Mouse (Mus musculus) Patski (cell line): Measurements from ENCODE around the gene Cdc34. TPM values are rescaled to one million over a fixed set of nuclear protein-coding genes. Genes with fewer than 3 reads are reported as not detected.

Experiments
- ATAC-seq: fragments of 100-300 bp; one replicate; pipeline ENCODE4 v1.8.0; 2021
- CTCF ChIA-PET: fragments of 350-600 bp; sonication (Branson Sonifier 250); formaldehyde crosslinking; loops from one replicate; lab custom pipeline; 2022; ENCODE audit warnings: inconsistent platforms; lab: Charles Lee
- POLR2A ChIA-PET: fragments of 350-600 bp; sonication (Branson Sonifier 250); formaldehyde crosslinking; loops from one replicate; lab custom pipeline; 2022; ENCODE audit warnings: antibody characterized with exemption, inconsistent platforms; lab: Charles Lee
- DNase-seq: peaks from one replicate; pipeline ENCODE4 v3.0.0-alpha.2; 2011; ENCODE audit warnings: low read depth, low spot score
- H3K27me3 ChIP-seq: fragments of 371-371 bp; one replicate; pipeline ENCODE4 v1.5.1; 2021
- CTCF ChIP-seq: fragments of 100-300 bp; IDR thresholded peaks from one replicate; pipeline ENCODE4 v1.5.1; 2021
- in situ Hi-C: fragments of 300-500 bp; cut with MboI; formaldehyde crosslinking; loops from 3 replicates; pipeline ENCODE4 v1.11.1; 2018; ENCODE audit warnings: low pct_unique_long_range_greater_than_20kb, mixed read lengths
- polyA plus RNA-seq: library from polyadenylated mRNA; unstranded; gene quantifications from one replicate; pipeline ENCODE4 v1.2.3, GENCODE M21; 2021

The Cdc34 gene
- polyA plus RNA-seq, 1 experiment from 2014 or later: 72.2 TPM

DNA sequence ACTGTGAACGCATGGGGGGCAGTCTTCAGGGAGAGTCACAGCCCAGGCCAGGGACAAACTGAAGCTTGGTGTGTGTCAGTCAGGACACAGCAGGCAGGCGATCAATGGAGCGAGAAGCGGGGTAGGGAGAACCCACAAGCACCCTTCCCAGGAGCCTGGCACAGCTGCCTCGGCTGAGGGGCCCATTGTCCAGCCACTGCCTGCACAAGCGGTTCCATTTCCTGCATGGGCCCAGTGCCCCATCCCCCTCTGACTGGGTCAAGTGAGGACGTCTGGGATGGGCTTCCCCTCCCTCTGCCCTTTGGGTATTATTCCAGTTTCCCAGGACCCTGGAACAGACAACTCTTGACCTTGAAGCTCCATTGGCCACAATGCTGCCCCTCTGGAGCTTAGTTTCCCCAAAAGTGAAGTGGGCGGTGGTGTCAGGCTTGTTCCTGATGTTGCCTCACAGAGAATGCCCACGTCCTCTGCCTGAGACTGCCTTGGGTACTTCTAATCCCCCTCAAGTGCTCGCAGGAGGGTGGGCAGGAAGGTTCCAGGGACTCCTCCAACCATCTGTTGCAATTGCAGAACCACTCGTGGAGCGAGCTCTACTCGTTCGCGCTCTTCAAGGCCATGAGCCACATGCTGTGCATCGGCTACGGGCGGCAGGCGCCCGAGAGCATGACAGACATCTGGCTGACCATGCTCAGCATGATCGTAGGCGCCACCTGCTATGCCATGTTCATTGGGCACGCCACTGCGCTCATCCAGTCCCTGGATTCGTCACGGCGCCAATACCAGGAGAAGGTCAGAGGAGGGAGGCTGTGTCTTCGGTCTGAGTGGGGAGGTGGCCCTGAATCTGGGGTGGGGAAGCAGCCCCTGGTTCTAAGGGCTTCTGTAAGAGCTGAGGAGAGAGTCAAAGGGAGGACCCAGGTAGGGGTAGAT is 46.6 kb downstream of the Cdc34 start:
- no peak for ATAC-seq
- no peak for DNase-seq
- ChIA-PET POLR2A (interaction anchor here (0.9 kb wide), 1 partner anchor 14 kb away, joined by 3 read pairs; no protein-coding TSS in a partner anchor), CTCF (no interaction called here)
- H3K27me3 ChIP-seq: no peaks in the 10 kb centered on the region
- no peak for TF ChIP-seq CTCF
- in situ Hi-C loops: no loop called here

DNA sequence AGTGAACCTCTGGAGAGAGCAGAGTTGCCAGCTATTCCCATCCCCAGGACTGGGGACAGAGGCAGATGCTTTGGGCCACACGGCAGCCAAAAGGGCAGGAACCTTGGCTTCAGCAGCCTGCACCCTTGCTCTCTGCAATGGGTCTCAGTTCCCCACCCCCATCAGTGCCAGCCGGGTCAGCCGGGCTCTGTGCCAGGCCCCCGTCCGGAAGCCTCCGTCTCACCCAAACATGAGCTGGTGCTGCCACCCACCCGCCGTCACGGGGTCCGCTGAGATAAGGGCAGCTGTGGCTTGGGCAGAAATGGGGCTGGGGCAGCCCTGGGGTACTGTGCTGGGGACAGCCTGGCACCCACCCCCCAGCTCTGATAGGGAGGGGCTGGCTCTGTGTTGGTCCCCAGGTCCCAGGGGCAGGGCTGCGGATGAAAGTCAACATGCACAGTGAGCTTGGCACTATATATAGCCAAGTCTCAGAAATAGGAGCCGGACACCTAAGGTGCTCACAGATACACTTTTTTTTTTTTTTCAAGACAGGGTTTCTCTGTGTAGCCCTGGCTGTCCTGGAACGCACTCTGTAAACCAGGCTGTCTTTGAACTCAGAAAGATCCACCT is 47.5 kb downstream of the Cdc34 start:
- DNase-seq: no peak
- CTCF ChIA-PET: no interaction called here
- POLR2A ChIA-PET: no interaction called here
- in situ Hi-C loops: no loop called here
- no peak for ATAC-seq
- TF ChIP-seq CTCF: no peak
- H3K27me3 ChIP-seq: no peaks in the 10 kb centered on the region

DNA sequence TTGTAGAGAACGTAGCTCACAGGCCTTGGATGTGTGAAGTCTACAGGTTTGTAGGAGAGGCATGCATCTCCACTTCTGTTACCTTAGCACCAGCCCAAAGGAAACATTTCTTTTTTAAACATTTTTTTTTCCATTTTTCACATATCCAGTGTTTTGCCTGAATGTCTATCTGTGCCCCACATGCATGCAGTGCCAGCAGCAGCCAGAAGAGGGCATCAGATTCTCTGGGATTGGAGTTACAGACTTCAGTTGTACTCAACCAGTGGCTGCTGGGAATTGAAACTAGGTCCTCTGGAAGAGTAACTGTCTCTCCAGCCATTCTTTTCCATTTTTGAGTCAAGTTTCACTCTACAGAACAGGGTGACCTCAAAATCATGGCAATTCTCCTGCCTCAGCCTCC is 50.5 kb downstream of the Cdc34 start:
- CTCF ChIA-PET: interaction anchor here (1.6 kb wide), 1 partner anchor 11 kb away, joined by 4 read pairs; no protein-coding TSS in a partner anchor
- POLR2A ChIA-PET: no interaction called here
- TF ChIP-seq CTCF: no peak
- ATAC-seq (no peak), DNase-seq (no peak)
- H3K27me3 ChIP-seq: no peaks in the 10 kb centered on the region
- in situ Hi-C loops: no loop called here

DNA sequence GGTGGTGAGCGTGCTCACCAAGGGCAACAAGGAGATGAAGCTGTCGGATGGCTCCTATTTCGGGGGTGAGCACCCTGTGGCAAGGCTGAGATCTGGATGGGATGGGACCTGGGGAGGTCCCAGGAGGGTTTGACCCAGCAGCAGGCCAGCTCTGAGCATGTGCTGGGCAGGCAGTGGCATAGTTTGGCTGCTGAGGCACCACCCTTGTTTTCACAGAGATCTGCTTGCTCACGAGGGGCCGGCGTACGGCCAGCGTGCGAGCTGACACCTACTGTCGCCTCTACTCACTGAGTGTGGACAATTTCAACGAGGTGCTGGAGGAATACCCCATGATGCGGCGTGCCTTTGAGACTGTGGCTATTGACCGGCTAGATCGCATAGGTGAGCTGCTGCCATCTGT is 51.9 kb downstream of the Cdc34 start:
- TF ChIP-seq CTCF: no peak
- ChIA-PET CTCF (interaction anchor here (0.9 to 1.6 kb wide), 3 partner anchors 10 to 29 kb away, joined by 3 to 4 read pairs (median 3); partner anchors contain the start of gene Bsg), POLR2A (interaction anchor here (0.6 kb wide), 1 partner anchor 407 kb away, joined by 3 read pairs; no protein-coding TSS in a partner anchor)
- in situ Hi-C loops: no loop called here
- H3K27me3 ChIP-seq: no peaks in the 10 kb centered on the region
- ATAC-seq: no peak
- DNase-seq: no peak

DNA sequence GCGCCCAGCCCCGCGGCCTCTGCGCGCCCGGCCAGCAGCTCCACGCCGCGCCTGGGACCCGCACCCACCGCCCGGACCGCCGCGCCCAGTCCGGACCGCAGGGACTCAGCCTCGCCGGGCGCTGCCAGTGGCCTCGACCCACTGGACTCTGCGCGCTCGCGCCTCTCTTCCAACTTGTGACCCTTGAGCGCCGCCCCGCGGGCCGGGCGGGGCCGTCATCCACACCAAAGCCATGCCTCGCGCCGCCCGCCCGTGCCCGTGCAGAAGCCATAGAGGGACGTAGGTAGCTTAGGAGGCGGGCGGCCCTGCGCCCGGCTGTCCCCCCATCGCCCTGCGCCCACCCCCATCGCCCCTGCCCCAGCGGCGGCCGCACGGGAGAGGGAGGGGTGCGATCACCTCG is 53.4 kb downstream of the Cdc34 start:
- ChIA-PET CTCF (interaction anchor here (0.8 to 0.9 kb wide), 2 partner anchors 9 to 12 kb away, joined by 3 read pairs; no protein-coding TSS in a partner anchor), POLR2A (no interaction called here)
- in situ Hi-C loops: no loop called here
- no peak for TF ChIP-seq CTCF
- ATAC-seq: no peak
- DNase-seq: no peak
- no peaks in the 10 kb centered on the region for H3K27me3 ChIP-seq

DNA sequence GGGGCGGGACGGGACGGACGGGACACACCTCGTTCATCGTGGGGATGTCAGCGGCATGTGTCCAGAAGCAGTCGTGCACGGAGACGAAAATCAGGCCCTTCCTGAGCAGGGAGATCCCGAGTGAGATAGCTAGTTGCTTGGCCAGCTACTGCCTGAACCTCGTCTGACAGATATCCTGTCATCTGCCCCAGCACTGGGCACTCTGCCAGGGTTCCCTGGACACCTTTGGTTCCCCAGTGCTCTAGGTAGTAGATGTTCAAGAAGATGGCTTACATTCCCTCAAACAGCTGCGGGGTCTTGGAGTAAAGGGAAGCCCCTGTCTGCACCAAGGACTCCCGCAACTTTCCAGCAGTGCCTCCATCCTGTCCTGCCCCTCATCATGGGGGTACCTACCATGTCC is 54.7 kb downstream of the Cdc34 start:
- no peak for TF ChIP-seq CTCF
- ChIA-PET POLR2A (no interaction called here), CTCF (no interaction called here)
- H3K27me3 ChIP-seq: no peaks in the 10 kb centered on the region
- ATAC-seq (no peak), DNase-seq (no peak)
- in situ Hi-C loops: no loop called here

Other genes starting within 250 kb of the Cdc34 start
- gene Vmn2r83, start 213.5 kb upstream of the Cdc34 start, polyA plus RNA-seq: not detected
- 48.1 TPM for gene Plpp2, start 148.4 kb upstream of the Cdc34 start, polyA plus RNA-seq
- gene Mier2, start 127.0 kb upstream of the Cdc34 start, polyA plus RNA-seq: 38.6 TPM
- not detected for gene Theg, start 94.9 kb upstream of the Cdc34 start, polyA plus RNA-seq
- gene C2cd4c, start 68.2 kb upstream of the Cdc34 start, polyA plus RNA-seq: not detected
- 0.04 TPM for gene Shc2, start 44.3 kb upstream of the Cdc34 start, polyA plus RNA-seq
- gene Odf3l2, start 36.5 kb upstream of the Cdc34 start, polyA plus RNA-seq: not detected
- not detected for gene Madcam1, start 17.6 kb upstream of the Cdc34 start, polyA plus RNA-seq
- 62.4 TPM for gene Tpgs1, start 12.8 kb upstream of the Cdc34 start, polyA plus RNA-seq
- gene Gzmm, start 6.8 kb downstream of the Cdc34 start, polyA plus RNA-seq: 0.47 TPM
- 1,052 TPM for gene Bsg, start 22.3 kb downstream of the Cdc34 start, polyA plus RNA-seq
- 15.4 TPM for gene Hcn2, start 34.4 kb downstream of the Cdc34 start, polyA plus RNA-seq
- gene Polrmt, start 64.4 kb downstream of the Cdc34 start, polyA plus RNA-seq: 44.6 TPM
- gene Fgf22, start 72.9 kb downstream of the Cdc34 start, polyA plus RNA-seq: 0.63 TPM
- gene Rnf126, start 84.8 kb downstream of the Cdc34 start, polyA plus RNA-seq: 58.5 TPM
- 2.3 TPM for gene Fstl3, start 95.1 kb downstream of the Cdc34 start, polyA plus RNA-seq
- not detected for gene Prss57, start 108.8 kb downstream of the Cdc34 start, polyA plus RNA-seq
- gene Palm, start 111.4 kb downstream of the Cdc34 start, polyA plus RNA-seq: 141 TPM
- 0.17 TPM for gene Misp, start 138.8 kb downstream of the Cdc34 start, polyA plus RNA-seq
- 349 TPM for gene Ptbp1, start 172.2 kb downstream of the Cdc34 start, polyA plus RNA-seq
- gene Prtn3, start 192.3 kb downstream of the Cdc34 start, polyA plus RNA-seq: 7.5 TPM
- 34.6 TPM for gene Plppr3, start 192.4 kb downstream of the Cdc34 start, polyA plus RNA-seq
- gene Elane, start 204.1 kb downstream of the Cdc34 start, polyA plus RNA-seq: not detected
- gene Cfd, start 208.7 kb downstream of the Cdc34 start, polyA plus RNA-seq: not detected
- 27.1 TPM for gene Med16, start 226.7 kb downstream of the Cdc34 start, polyA plus RNA-seq
- gene Gm26602, start 228.7 kb downstream of the Cdc34 start, polyA plus RNA-seq: not detected
- gene Kiss1r, start 234.8 kb downstream of the Cdc34 start, polyA plus RNA-seq: 2.1 TPM
- gene R3hdm4, start 239.0 kb downstream of the Cdc34 start, polyA plus RNA-seq: 101 TPM
- 5.9 TPM for gene Arid3a, start 244.8 kb downstream of the Cdc34 start, polyA plus RNA-seq